Mouse (Mus musculus): ENCODE results near the gene Ranbp3. TPM values are rescaled to one million over a fixed set of nuclear protein-coding genes. Genes with fewer than 3 reads are reported as not detected.

Ranbp3 gene
- polyA plus RNA-seq, 1 experiment from 2014 or later: 105 TPM

DNA sequence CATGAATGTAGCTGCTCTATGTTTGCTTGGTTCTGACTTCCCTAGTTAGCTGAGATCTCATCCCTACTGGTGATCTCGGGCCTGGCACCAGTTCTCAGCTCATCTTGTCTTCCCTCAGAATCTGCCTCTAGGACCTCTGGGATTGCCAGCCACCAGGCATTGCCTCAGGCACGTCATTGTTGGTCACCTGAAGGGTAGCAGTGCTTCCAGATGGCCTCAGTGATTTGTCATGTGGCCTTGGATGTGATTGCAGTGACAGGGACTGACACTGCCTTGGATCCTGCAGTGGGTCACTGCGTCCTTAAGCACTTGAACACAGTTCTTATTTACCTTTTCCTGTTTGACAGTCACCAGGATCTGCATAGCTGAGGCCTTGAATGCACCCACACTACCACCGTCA, 8.7 kb downstream of the Ranbp3 start:
- H3K27ac ChIP-seq: no peak overlapping the region
- H3K9me3 ChIP-seq: no peaks in the 10 kb centered on the region
- 75% methylated on average over 4 of the region's 4 CpGs for WGBS
- 0 out of 2 replicates have a peak, but pooled peaks cover 2% of the 10 kb centered on the region for H3K4me1 ChIP-seq
- H3K27me3 ChIP-seq: no peaks in the 10 kb centered on the region
- peaks cover 87% of the 10 kb centered on the region for H3K36me3 ChIP-seq
- no peak for ATAC-seq (ENCODE audit: insufficient number of reproducible peaks, insufficient read depth, low FRiP score, low TSS enrichment, low read depth)
- H3K9ac ChIP-seq: no peak overlapping the region
- H3K4me3 ChIP-seq: no peak overlapping the region
- H3K4me2 ChIP-seq: no peak overlapping the region

DNA sequence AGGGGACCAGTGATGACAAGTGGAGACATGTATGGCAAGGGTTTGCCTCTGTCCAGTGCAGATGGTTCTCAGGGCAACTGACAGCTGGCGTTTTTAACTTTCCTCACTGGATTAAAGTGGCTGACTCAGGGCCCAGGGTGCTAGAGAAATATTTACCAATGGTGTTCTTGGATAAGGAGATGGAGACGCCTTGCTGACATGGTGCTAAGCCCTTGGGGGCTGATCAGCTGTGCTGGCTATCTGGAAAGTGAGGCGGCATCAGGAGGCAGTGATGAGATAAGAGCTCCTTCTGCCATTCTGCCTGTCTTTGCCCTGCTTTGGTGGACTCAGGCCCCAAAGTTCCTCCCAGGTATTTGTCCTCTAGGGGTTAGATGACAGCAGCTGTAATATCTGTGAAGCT, 9.8 kb downstream of the Ranbp3 start:
- Histone ChIP-seq H3K27ac (no peak overlapping the region), H3K4me1 (no peaks in the 10 kb centered on the region), H3K4me2 (no peak overlapping the region), H3K9ac (no peak overlapping the region), H3K4me3 (no peak overlapping the region), H3K27me3 (no peaks in the 10 kb centered on the region), H3K36me3 (peaks cover 87% of the 10 kb centered on the region), H3K9me3 (no peaks in the 10 kb centered on the region)
- 72% methylated on average over 3 of the region's 3 CpGs for WGBS
- ATAC-seq (ENCODE audit: insufficient number of reproducible peaks, insufficient read depth, low FRiP score, low TSS enrichment, low read depth): no peak

DNA sequence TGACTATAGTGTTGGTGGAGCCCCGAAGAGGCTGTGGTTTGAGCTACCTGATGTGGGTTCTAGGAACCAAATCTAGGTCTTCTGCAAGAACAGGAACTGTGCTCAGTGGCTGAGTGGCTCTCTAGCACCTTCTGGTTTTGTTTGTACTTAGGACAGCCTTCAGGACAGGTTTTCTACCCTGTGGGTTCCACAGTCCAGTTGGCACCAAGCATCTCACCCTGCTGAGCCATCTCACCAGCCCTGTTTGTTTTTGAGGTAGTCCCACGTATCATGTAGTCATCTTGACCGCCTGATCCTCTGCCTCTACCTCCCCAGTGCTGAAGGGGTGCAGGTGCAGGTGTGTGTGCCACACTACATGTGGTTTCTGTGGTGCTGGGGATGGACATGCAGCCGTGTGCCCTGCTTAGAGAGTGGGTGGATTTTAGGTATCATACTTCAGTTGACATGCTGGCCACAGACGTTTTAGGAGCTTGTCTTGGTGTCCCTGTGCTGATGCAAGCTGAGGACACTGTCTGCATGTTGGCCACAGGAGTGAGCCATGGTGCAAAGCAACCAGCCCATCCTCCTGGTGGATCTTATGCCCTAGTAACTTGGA, 10.5 kb downstream of the Ranbp3 start:
- no peak overlapping the region for H3K27ac ChIP-seq
- H3K4me2 ChIP-seq: no peak overlapping the region
- no peaks in the 10 kb centered on the region for H3K27me3 ChIP-seq
- H3K4me1 ChIP-seq: no peaks in the 10 kb centered on the region
- H3K36me3 ChIP-seq: peaks cover 91% of the 10 kb centered on the region
- ATAC-seq (ENCODE audit: insufficient number of reproducible peaks, insufficient read depth, low FRiP score, low TSS enrichment, low read depth): no peak
- no peaks in the 10 kb centered on the region for H3K9me3 ChIP-seq
- 84% methylated on average over 5 of the region's 5 CpGs for WGBS
- no peak overlapping the region for H3K9ac ChIP-seq
- H3K4me3 ChIP-seq: no peak overlapping the region

DNA sequence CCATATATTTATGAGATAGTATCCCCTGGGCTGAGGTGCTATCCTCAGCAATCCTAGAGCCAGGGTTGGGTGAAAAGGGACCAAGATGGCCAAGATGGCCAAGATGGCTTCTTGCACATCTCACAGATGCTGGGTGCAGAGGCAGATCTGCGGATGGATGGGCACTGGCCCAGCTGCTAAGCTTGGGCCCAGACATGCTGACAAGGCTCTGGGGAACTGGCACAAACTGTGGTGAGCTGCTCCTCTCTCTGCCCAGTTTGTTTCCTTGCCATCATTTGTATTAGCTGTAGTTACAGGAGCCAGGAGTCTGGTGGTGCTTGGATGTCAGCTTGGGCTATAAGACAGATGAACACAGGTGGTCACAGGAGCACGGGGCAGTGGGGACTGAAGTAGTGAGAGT, 11.6 kb downstream of the Ranbp3 start:
- H3K27ac ChIP-seq: no peak overlapping the region
- no peak overlapping the region for H3K4me2 ChIP-seq
- no peak overlapping the region for H3K4me3 ChIP-seq
- H3K9me3 ChIP-seq: no peaks in the 10 kb centered on the region
- no peaks in the 10 kb centered on the region for H3K27me3 ChIP-seq
- peaks cover 93% of the 10 kb centered on the region for H3K36me3 ChIP-seq
- H3K9ac ChIP-seq: peak overlapping the region; percentile 32; the same call in 1 of the 2 replicates
- no peak for ATAC-seq (ENCODE audit: insufficient number of reproducible peaks, insufficient read depth, low FRiP score, low TSS enrichment, low read depth)
- 92% methylated on average over 2 of the region's 2 CpGs for WGBS
- no peaks in the 10 kb centered on the region for H3K4me1 ChIP-seq

DNA sequence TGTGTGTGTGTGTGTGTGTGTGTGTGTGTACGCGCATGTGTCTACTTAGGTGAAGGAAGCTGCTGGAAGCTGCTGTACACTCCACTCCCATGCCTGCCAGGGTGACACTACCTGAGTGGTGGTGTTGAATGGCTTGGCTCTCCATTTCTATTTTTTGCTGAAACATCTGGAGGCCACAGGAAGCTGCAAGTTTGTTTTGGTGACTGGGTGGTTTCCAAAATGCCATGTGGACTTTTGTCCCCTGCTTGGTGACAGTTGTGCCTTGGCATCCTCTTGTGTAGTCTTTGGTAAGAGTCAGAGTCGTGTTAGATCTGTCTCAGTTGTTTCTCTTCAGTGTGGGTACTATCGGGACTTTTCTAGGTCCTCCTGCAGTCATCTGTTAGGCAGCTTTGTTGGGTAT, 13.7 kb downstream of the Ranbp3 start:
- no peak overlapping the region for H3K4me2 ChIP-seq
- no peaks in the 10 kb centered on the region for H3K27me3 ChIP-seq
- H3K9me3 ChIP-seq: no peaks in the 10 kb centered on the region
- no peak overlapping the region for H3K27ac ChIP-seq
- no peak overlapping the region for H3K9ac ChIP-seq
- WGBS: 89% methylated on average over 4 of the region's 4 CpGs
- H3K4me3 ChIP-seq: no peak overlapping the region
- ATAC-seq (ENCODE audit: insufficient number of reproducible peaks, insufficient read depth, low FRiP score, low TSS enrichment, low read depth): no peak
- no peaks in the 10 kb centered on the region for H3K4me1 ChIP-seq
- peaks cover 91% of the 10 kb centered on the region for H3K36me3 ChIP-seq

DNA sequence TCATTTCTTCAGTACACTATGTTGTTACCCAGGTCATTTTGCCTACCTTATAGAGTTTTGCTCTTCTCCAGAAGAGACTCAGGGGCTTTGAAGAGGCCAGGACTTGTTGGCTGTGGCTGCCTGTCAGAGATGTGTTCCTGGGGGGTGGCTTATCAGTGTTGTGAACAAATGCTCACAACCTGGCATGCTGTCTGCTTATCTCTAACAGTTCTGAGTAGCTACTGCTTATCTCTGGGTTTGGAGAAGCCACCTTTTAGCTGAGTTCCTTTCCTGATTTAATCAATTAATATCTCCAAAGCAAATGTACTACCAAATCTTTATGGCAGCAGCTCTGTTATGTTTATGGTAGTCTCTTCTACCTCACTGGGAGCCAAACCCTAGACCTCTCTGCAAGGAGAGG, 15.0 kb downstream of the Ranbp3 start:
- Histone ChIP-seq H3K36me3 (peaks cover 94% of the 10 kb centered on the region), H3K4me1 (peaks cover 11% of the 10 kb centered on the region)
- no peak for ATAC-seq (ENCODE audit: insufficient number of reproducible peaks, insufficient read depth, low FRiP score, low TSS enrichment, low read depth)

DNA sequence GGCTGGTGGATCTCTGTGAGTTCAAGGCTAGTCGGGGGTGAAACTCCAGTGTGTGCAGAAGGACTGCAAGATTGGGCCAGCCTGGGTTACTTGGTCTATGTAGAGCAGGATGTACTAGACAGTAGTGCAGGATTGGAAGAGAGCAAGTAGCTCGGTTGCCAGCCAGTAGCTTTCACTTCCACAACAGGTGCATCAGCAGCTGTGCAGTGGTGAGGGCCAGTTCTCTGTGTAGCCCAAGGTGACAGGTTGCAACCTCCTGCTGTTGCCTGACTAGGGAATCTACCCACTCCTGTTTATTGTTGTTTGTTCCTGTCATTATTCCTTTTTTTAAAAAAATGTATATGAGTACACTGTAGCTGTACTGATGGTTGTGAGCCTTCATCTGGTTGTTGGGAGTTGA, 15.6 kb downstream of the Ranbp3 start:
- no peak overlapping the region for H3K27ac ChIP-seq
- no peak overlapping the region for H3K4me2 ChIP-seq
- peaks cover 97% of the 10 kb centered on the region for H3K36me3 ChIP-seq
- H3K9me3 ChIP-seq: no peaks in the 10 kb centered on the region
- no peaks in the 10 kb centered on the region for H3K27me3 ChIP-seq
- 92% methylated on average over 2 of the region's 2 CpGs for WGBS
- ATAC-seq (ENCODE audit: insufficient number of reproducible peaks, insufficient read depth, low FRiP score, low TSS enrichment, low read depth): no peak
- no peak overlapping the region for H3K4me3 ChIP-seq
- H3K4me1 ChIP-seq: peaks cover 17% of the 10 kb centered on the region
- H3K9ac ChIP-seq: no peak overlapping the region

More for the DNA sequence above, 15.0 kb downstream of the Ranbp3 start:
- Histone ChIP-seq H3K4me3 (no peak overlapping the region), H3K9ac (no peak overlapping the region), H3K4me2 (no peak overlapping the region), H3K27ac (no peak overlapping the region), H3K9me3 (no peaks in the 10 kb centered on the region), H3K27me3 (no peaks in the 10 kb centered on the region)

DNA sequence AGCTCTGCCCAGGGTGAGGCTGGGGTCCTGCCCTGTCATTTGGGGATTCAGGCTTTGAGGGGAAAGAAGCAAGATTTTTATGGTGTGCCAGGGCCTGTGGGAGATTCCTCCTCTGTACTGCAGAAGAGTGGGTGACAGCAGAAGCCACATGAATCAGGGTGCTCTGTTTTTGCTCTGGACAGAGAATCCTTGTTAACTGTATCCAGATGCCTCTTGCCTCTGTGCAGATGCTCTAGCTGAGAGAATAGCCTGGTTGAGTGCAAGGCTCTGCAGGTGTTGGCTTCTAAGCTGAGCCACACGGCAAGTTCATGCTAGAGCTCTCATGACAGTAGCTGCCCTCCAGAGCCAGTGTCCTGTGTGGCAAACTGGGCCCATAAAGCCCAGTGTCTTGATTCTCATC, 20.3 kb downstream of the Ranbp3 start:
- H3K9ac ChIP-seq: peak overlapping the region; percentile 51
- H3K27me3 ChIP-seq: no peaks in the 10 kb centered on the region
- no peak for ATAC-seq (ENCODE audit: insufficient number of reproducible peaks, insufficient read depth, low FRiP score, low TSS enrichment, low read depth)
- H3K4me3 ChIP-seq: no peak overlapping the region
- peaks cover 96% of the 10 kb centered on the region for H3K36me3 ChIP-seq
- peak overlapping the region; percentile 45 for H3K27ac ChIP-seq
- H3K9me3 ChIP-seq: no peaks in the 10 kb centered on the region
- peaks cover 29% of the 10 kb centered on the region for H3K4me1 ChIP-seq
- 50% methylated on average over 1 of the region's 1 CpGs for WGBS
- H3K4me2 ChIP-seq: peak overlapping the region; percentile 16; the same call in 1 of the 2 replicates

DNA sequence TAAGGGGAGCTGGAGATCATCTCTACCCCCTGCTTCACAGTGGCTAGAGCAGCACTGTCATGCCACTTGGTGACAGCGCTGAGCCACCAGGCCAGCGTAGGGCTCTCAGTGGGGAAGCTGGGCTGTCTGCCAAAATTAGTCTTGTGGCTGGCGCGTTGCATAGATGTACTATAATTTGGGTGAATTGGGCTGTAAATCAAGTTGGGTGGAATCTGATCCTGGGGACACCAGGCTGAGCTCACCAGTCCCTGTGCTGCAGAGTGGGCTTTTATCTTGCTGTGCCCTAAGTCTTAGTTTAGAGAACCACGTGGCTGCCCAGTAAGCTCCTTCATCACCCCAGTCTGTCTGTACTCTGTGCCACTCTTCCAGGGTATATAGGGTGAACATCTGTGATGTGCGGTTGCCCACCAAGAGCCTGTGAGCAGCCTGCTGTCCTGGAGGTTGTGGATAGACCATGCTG, 20.8 kb downstream of the Ranbp3 start:
- H3K4me2 ChIP-seq: 0 out of 2 replicates have a peak overlapping the region, but pooled peaks have one; percentile 16
- no peaks in the 10 kb centered on the region for H3K9me3 ChIP-seq
- 45% methylated on average over 6 of the region's 6 CpGs for WGBS
- H3K4me1 ChIP-seq: peaks cover 29% of the 10 kb centered on the region
- peak overlapping the region; percentile 51; the same call in 1 of the 2 replicates for H3K9ac ChIP-seq
- H3K27ac ChIP-seq: peak overlapping the region; percentile 45
- H3K27me3 ChIP-seq: no peaks in the 10 kb centered on the region
- 0 out of 2 replicates have a peak, but pooled peaks have one; percentile 39 for ATAC-seq (ENCODE audit: insufficient number of reproducible peaks, insufficient read depth, low FRiP score, low TSS enrichment, low read depth)
- no peak overlapping the region for H3K4me3 ChIP-seq
- peaks cover 96% of the 10 kb centered on the region for H3K36me3 ChIP-seq

DNA sequence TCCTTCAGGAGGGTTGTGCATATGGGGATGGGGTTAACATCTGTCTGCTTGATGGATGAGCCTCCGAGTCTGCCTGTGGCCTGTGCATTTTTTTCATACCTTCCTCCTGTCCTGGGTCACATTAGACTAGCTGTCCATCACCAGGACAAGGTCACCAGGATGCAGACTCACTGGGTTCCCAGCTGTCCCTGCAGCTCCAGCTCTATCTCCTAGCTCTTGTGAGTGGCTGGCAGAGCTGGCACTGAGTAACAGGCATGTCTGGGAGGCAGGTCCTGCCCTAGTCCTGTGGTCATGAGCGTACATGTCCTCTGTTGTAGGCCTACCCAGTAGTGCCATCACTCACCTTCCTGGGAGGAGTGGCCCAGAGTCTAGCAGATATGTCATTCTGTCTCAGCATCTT, 27.4 kb downstream of the Ranbp3 start:
- H3K4me2 ChIP-seq: no peak overlapping the region
- peaks cover 96% of the 10 kb centered on the region for H3K36me3 ChIP-seq
- no peak for ATAC-seq (ENCODE audit: insufficient number of reproducible peaks, insufficient read depth, low FRiP score, low TSS enrichment, low read depth)
- WGBS: 95% methylated on average over 2 of the region's 2 CpGs
- H3K9ac ChIP-seq: no peak overlapping the region
- H3K27me3 ChIP-seq: no peaks in the 10 kb centered on the region
- H3K9me3 ChIP-seq: no peaks in the 10 kb centered on the region
- H3K27ac ChIP-seq: no peak overlapping the region
- no peaks in the 10 kb centered on the region for H3K4me1 ChIP-seq
- H3K4me3 ChIP-seq: no peak overlapping the region

DNA sequence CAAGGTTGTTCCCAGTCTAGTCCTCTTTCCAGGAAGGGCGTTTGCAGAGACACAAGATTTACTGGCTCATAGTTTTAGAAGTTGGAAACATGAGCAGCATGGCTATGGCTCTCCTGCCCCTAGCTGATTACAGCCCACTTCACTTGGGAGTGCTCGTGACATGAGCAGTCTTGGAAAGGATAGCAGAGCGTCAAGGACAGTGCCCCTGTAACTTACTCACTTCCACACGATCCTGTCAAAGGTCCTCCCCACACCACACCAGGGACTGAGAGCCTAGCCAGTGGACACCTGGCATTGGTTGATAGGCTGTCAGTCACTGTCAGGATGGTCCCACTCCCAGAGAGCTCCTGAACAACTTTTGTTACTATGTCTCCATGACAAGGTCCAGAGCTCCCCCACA, 29.9 kb downstream of the Ranbp3 start:
- Histone ChIP-seq H3K9ac (no peak overlapping the region), H3K4me3 (no peak overlapping the region), H3K9me3 (no peaks in the 10 kb centered on the region), H3K36me3 (peaks cover 96% of the 10 kb centered on the region), H3K27ac (no peak overlapping the region), H3K4me2 (no peak overlapping the region), H3K27me3 (no peaks in the 10 kb centered on the region), H3K4me1 (no peaks in the 10 kb centered on the region)
- WGBS: 90% methylated on average over 4 of the region's 4 CpGs
- no peak for ATAC-seq (ENCODE audit: insufficient number of reproducible peaks, insufficient read depth, low FRiP score, low TSS enrichment, low read depth)

DNA sequence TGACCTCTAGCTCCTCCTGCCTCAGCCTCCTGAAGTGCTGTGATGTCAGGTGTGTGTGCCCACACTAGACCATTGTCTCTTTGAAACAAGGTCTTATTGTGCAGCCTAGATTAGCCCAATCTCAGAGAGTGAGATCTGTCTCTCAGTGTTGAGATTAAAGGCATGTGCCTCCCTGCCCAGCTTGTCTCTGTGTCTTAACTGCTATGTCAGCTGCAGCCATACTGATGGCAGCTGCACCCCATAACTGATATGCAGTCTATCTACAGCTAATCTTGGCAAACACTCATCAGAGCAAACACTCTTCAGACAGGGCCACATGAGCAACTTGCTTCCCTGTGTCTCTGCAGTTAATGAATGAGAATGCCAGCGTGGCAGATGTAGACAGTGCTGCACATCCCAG, 33.4 kb downstream of the Ranbp3 start:
- no peaks in the 10 kb centered on the region for H3K27me3 ChIP-seq
- H3K4me3 ChIP-seq: no peak overlapping the region
- H3K4me1 ChIP-seq: no peaks in the 10 kb centered on the region
- peaks cover 96% of the 10 kb centered on the region for H3K36me3 ChIP-seq
- no peak for ATAC-seq (ENCODE audit: insufficient number of reproducible peaks, insufficient read depth, low FRiP score, low TSS enrichment, low read depth)
- 95% methylated on average over 1 of the region's 1 CpGs for WGBS
- no peak overlapping the region for H3K4me2 ChIP-seq
- no peak overlapping the region for H3K27ac ChIP-seq
- H3K9ac ChIP-seq: no peak overlapping the region
- no peaks in the 10 kb centered on the region for H3K9me3 ChIP-seq
